Comparison of ENCODE assay signal across 14 mouse cellular contexts in the genomic region with DNA sequence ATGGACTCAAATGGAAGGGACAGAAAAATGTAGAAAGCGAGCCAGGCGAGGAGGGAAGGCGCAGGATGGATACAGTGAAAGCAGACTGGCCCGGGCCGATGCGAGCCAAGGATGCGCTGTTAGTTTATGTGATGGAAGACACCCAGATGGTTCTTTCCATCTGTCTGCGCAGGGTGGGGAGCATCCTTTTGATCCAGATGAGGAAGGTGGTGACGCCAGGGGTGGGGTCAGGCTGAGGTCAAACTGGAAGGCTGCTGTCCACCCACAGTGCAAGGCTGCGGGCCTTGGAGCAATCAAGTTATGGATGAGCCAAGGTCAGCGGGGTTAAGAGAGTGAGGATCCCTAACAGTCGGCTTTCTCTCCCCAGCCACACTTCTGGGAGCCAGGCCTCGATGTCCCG. TPM values are rescaled to one million over a fixed set of nuclear protein-coding genes. Genes with fewer than 3 reads are reported as not detected.
DNase-seq lines count a peak whose midpoint lies in the region; ATAC-seq lines count a peak whose summit lies in the region.
"Had no signal": no experiment of that assay in that cellular context is flagged by ENCODE, and none has a peak within 500 bp of the region (broad histone marks: within the 10 kb centered on the region; RNA-seq: fewer than 3 reads in every experiment).

No protein-coding gene starts in this region.

- 0 out of 2 replicates have a peak, but pooled peaks cover 6% of the 10 kb centered on the region for H3K9me3 ChIP-seq in heart, embryonic 12.5 days (replicated peaks)
- no peaks in the 10 kb centered on the region for H3K9me3 ChIP-seq in midbrain, embryonic 10.5 days (replicated peaks)
- H3K9me3 ChIP-seq in midbrain, embryonic 16.5 days (replicated peaks; ENCODE audit: control insufficient read depth, low read length, poor library complexity, severe bottlenecking): no peaks in the 10 kb centered on the region

- H3K36me3 ChIP-seq in heart, embryonic 12.5 days: no peaks in the 10 kb centered on the region
- no peaks in the 10 kb centered on the region for H3K36me3 ChIP-seq in midbrain, embryonic 10.5 days
- no peaks in the 10 kb centered on the region for H3K36me3 ChIP-seq in midbrain, embryonic 16.5 days (ENCODE audit: control insufficient read depth, insufficient read depth, low read length)

- H3K4me1 ChIP-seq in heart, embryonic 12.5 days (replicated peaks): peaks cover 15% of the 10 kb centered on the region
- H3K4me1 ChIP-seq in midbrain, embryonic 10.5 days: peaks cover 22% of the 10 kb centered on the region
- H3K4me1 ChIP-seq in midbrain, embryonic 16.5 days (ENCODE audit: control insufficient read depth, insufficient read depth, low read length): peaks cover 10% of the 10 kb centered on the region

- H3K27me3 ChIP-seq in heart, embryonic 12.5 days (replicated peaks): no peaks in the 10 kb centered on the region; the same call in 1 of the 2 replicates
- no peaks in the 10 kb centered on the region for H3K27me3 ChIP-seq in midbrain, embryonic 10.5 days (ENCODE audit: low read depth, poor library complexity, severe bottlenecking)
- no peaks in the 10 kb centered on the region for H3K27me3 ChIP-seq in midbrain, embryonic 16.5 days (ENCODE audit: control insufficient read depth, insufficient read depth, low read depth, low read length)
- H3K27me3 ChIP-seq: Patski had no signal

- 68% methylated on average over 14 of the region's 14 CpGs for WGBS in heart, embryonic 12.5 days
- WGBS in midbrain, embryonic 10.5 days: 82% methylated on average over 14 of the region's 14 CpGs
- WGBS in midbrain, embryonic 16.5 days: 85% methylated on average over 14 of the region's 14 CpGs

- no peak overlapping the region for H3K27ac ChIP-seq in heart, embryonic 12.5 days (ENCODE audit: poor library complexity, severe bottlenecking)
- peak overlapping the region; percentile 23; the same call in 1 of the 2 replicates for H3K27ac ChIP-seq in midbrain, embryonic 10.5 days (replicated peaks)
- H3K27ac ChIP-seq in midbrain, embryonic 16.5 days (ENCODE audit: low read length): no peak overlapping the region

- H3K9ac ChIP-seq in heart, embryonic 12.5 days: no peak overlapping the region
- no peak overlapping the region for H3K9ac ChIP-seq in midbrain, embryonic 16.5 days (ENCODE audit: low read depth, low read length)

- no peak overlapping the region for H3K4me2 ChIP-seq in heart, embryonic 12.5 days
- no peak overlapping the region for H3K4me2 ChIP-seq in midbrain, embryonic 16.5 days (ENCODE audit: low read length)

- no peak for ATAC-seq in heart, embryonic 12.5 days (ENCODE audit: insufficient number of reproducible peaks, low FRiP score)
- no peak for ATAC-seq in midbrain, embryonic 16.5 days
- ATAC-seq: Patski had no signal

- H3K4me3 ChIP-seq in heart, embryonic 12.5 days: no peak overlapping the region
- H3K4me3 ChIP-seq in midbrain, embryonic 10.5 days: no peak overlapping the region
- H3K4me3 ChIP-seq in midbrain, embryonic 16.5 days (ENCODE audit: low read depth, low read length): no peak overlapping the region

- peak; percentile 94 for DNase-seq in heart, adult 11 months
- no peak for DNase-seq in midbrain, embryonic 10.5 days (ENCODE audit: low spot score)
- DNase-seq in gastrocnemius, postnatal 36 days: peak; percentile 45 to 59
- peak; percentile 71 for DNase-seq in urinary bladder, postnatal 14 days (ENCODE audit: low spot score)
- DNase-seq in left cerebral cortex, adult 9 months (ENCODE audit: low spot score in 2 of 2): no peak
- no peak for DNase-seq in cerebellum, postnatal 36 days
- DNase-seq: adrenal gland, adult 8-10 months had no signal

- intact Hi-C loops in gastrocnemius, postnatal 36 days (cut with DNase I): no loop called here

RNA-seq across cellular contexts. Expression of a gene that starts 8.3 kb away (rescaled TPM):
- not detected in 2 replicates for polyA plus RNA-seq in heart, embryonic 12.5 days (2016; fragmentation: Nextera tagmentation; extraction: Ambion mirVana)
- polyA plus RNA-seq in midbrain, embryonic 10.5 days (2016; fragmentation: Nextera tagmentation; extraction: Ambion mirVana): 0.27 and 0.30 TPM in 2 replicates
- polyA plus RNA-seq in midbrain, embryonic 16.5 days (2015; fragmentation: Nextera tagmentation; extraction: Ambion mirVana): 0.55 and 0.60 TPM in 2 replicates
- total RNA-seq in gastrocnemius, postnatal 36 days (2021): not detected
- total RNA-seq: adrenal gland, adult 8-10 months; heart, postnatal 25 days; left cerebral cortex, postnatal 36 days; midbrain, postnatal 0 days had no signal
- polyA plus RNA-seq: embryonic facial prominence, embryonic 14.5 days; Patski had no signal

RNA-seq across cellular contexts. Expression of a gene that starts 13.2 kb away (rescaled TPM):
- polyA plus RNA-seq in heart, embryonic 12.5 days (2016; fragmentation: Nextera tagmentation; extraction: Ambion mirVana): 28.4 and 31.8 TPM in 2 replicates
- 53.2 and 64.6 TPM in 2 replicates for polyA plus RNA-seq in midbrain, embryonic 10.5 days (2016; fragmentation: Nextera tagmentation; extraction: Ambion mirVana)
- polyA plus RNA-seq in midbrain, embryonic 16.5 days (2015; fragmentation: Nextera tagmentation; extraction: Ambion mirVana): 54.7 and 55.7 TPM in 2 replicates
- 10 to 100 TPM in 1 of 2 experiments, 1 to 10 TPM in 1; 6.6 to 17.8 TPM for total RNA-seq in gastrocnemius, postnatal 36 days (2021)

RNA-seq across cellular contexts. Expression of a gene that starts 28.9 kb away (rescaled TPM):
- polyA plus RNA-seq in heart, embryonic 12.5 days (2016; fragmentation: Nextera tagmentation; extraction: Ambion mirVana): 22.3 and 24.6 TPM in 2 replicates
- 29.3 and 32.7 TPM in 2 replicates for polyA plus RNA-seq in midbrain, embryonic 10.5 days (2016; fragmentation: Nextera tagmentation; extraction: Ambion mirVana)
- polyA plus RNA-seq in midbrain, embryonic 16.5 days (2015; fragmentation: Nextera tagmentation; extraction: Ambion mirVana): 48.9 and 50.8 TPM in 2 replicates
- 1 to 10 TPM; 1.9 to 2.1 TPM for total RNA-seq in gastrocnemius, postnatal 36 days (2021)

Comparison
In these comparisons a context has a peak if more than half of its experiments do, and no peak if none do; other contexts are left out.
1. DNase-seq: peak in heart, adult 11 months (single experiment), gastrocnemius, postnatal 36 days (2 of 2) and urinary bladder, postnatal 14 days (single experiment); none in midbrain, embryonic 10.5 days (single experiment), left cerebral cortex, adult 9 months (0 of 2) and cerebellum, postnatal 36 days (0 of 2).